Mouse (Mus musculus) cerebellum, adult (tissue): Measurements from ENCODE around the gene Dnah3.

Source experiments
- ATAC-seq: cut with Nextera tagmentation; 2 replicates; pipeline ENCODE4 v1.9.2; 2017; ENCODE audit warnings: mild to moderate bottlenecking, moderate library complexity, mixed read lengths; ENCODE audit not compliant: insufficient number of reproducible peaks, low FRiP score, low TSS enrichment

The Dnah3 gene

DNA sequence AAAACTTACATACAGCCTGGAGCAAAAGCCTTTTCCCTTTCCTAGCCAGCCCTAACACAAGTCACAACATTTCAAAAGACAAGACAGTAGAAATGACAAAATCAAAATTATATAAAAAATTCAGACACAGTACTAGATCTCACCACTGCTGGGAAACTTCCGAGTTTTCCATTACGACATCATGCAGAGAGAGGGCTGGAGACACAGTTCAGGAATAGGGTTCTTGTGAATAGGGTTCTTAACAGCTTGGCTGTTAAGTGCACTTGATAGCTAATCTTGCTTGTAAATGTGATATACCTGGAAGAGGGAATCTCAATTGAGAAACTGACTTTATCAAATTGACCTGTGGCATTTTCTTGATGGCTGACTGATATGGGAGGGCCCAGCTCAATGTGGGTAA lies 213.9 kb downstream of the Dnah3 start:
- no peak for ATAC-seq

- ATAC-seq, result no peak
Measured at GRCm38 (mm10) chr7:119880345-119880744, 214.7 kb downstream of the Dnah3 start.

GRCm38 (mm10) chr7:119879171-119879570 lies 215.9 kb downstream of the Dnah3 start:
- no peak for ATAC-seq

DNA sequence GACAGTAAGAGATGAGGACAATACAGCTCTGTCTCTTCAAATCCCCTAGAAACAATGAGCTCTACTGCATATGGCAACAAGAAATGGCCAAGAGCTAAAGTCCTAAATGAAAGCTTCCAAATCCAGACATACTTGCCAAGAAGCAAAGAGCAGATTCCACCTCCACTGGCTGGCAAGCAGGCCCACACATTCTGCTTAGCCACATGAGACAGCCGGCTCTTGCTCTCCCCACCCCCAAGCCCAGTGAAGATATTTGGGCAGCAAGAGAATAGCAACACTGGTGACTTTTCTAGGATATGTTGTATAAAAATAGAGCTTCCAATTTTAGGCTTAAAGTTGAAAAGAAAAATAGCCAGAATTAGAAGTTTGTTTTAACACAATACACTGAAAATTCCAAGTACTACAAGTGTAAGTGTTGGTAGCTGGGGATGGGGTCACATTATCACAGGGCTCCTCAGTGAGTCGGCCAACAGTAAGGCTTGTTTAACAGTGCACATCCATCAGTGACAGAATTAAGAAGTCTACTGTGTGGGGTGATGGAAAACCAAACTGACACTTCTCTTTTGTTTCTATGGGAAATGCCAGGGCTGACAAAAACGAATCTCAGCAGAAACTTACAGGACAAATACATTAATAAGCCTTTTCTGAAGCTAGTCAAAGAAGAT lies 219.2 kb downstream of the Dnah3 start:
- peak; percentile 45; the same call in 1 of the 2 replicates for ATAC-seq

DNA sequence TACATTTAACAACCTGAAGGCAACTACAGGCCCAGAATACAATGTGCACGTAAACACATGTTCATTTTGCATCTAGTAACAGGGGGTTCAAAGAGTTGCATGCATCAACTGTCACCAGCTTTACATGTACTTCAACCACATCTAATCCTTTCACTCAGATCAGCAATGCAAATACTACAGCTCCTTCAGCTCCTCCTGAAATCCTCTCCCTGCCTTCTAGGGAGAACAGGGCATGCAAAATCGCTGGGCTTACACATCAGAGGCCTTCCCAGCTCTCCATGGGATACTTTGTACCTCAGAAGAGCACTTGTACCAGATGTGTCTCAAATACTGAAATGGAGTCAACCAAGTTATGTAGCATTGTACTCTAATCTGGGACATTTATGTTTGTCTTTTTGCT lies 222.0 kb downstream of the Dnah3 start:
- ATAC-seq, result no peak
